Comparison of ENCODE assay signal across 9 mouse cellular contexts in the genomic region with DNA sequence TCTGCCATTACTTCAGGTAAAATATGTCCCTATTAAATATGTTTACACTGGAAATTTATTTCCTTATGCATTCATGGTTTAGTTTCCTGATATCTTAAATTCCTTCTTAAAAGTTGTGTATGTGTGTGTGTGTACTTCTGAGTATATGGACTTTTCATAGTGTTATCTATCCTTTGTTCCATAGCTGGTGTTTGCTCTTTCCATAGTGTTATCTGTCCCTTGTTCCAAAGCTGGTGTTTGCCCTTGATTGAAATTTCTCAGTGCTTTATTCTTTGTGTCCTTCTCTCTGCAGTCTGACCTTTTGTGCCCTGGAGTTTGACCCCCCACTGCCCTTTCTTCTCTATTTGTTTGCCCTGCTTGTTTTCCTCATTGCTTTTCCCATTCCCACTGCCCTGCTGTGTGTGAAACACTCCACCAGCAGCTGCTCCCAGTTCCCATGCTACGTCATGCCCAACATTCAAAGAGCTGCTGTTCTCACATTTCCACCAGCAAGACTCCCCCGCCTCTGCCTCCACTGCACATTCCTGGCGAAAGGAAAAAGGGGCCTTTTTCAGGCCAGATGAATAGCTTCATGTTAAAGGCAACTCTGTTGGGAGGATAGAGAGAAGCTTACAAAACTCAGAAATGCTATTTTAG.
A peak's percentile ranks its signal among the peaks of the same experiment; 100 is the strongest.
DNase-seq lines count a peak whose midpoint lies in the region; ATAC-seq and TF ChIP-seq lines count a peak whose summit lies in the region.
"Had no signal": no experiment of that assay in that cellular context is flagged by ENCODE, and none has a peak within 500 bp of the region (broad histone marks: within the 10 kb centered on the region; RNA-seq: fewer than 3 reads in every experiment).

No protein-coding gene starts in this region.

- H3K4me1 ChIP-seq in kidney, embryonic 14.5 days (ENCODE audit: control insufficient read depth, insufficient read depth, low read length) = no peaks in the 10 kb centered on the region
- no peaks in the 10 kb centered on the region for H3K4me1 ChIP-seq in forebrain, postnatal 0 days (ENCODE audit: insufficient read depth)
- H3K4me1 ChIP-seq in liver, embryonic 15.5 days (replicated peaks) = no peaks in the 10 kb centered on the region
- no peaks in the 10 kb centered on the region for H3K4me1 ChIP-seq in neural tube, embryonic 13.5 days (replicated peaks)

- H3K9me3 ChIP-seq in kidney, embryonic 14.5 days (ENCODE audit: control insufficient read depth, low read length) = no peaks in the 10 kb centered on the region
- H3K9me3 ChIP-seq in forebrain, postnatal 0 days (ENCODE audit: low read length) = no peaks in the 10 kb centered on the region
- no peaks in the 10 kb centered on the region for H3K9me3 ChIP-seq in liver, embryonic 15.5 days (replicated peaks)
- H3K9me3 ChIP-seq in neural tube, embryonic 13.5 days = no peaks in the 10 kb centered on the region

- WGBS in kidney, embryonic 14.5 days = 28% methylated on average over 3 of the region's 3 CpGs
- WGBS in forebrain, postnatal 0 days = 26% methylated on average over 3 of the region's 3 CpGs
- 40% methylated on average over 3 of the region's 3 CpGs for WGBS in liver, embryonic 15.5 days (ENCODE audit: insufficient replicate concordance)
- WGBS in neural tube, embryonic 13.5 days = 21% methylated on average over 3 of the region's 3 CpGs

- no peak for DNase-seq in kidney, adult 11 months
- DNase-seq in forebrain, postnatal 0 days = peak; percentile 22
- DNase-seq in layer of hippocampus, adult 2 months (ENCODE audit: low spot score in 2 of 2) = peak; percentile 11 to 26
- no peak for DNase-seq in thymus, postnatal 4 days
- DNase-seq in B cell, adult 2 months = no peak

- no peak overlapping the region for H3K9ac ChIP-seq in kidney, embryonic 14.5 days (ENCODE audit: low read depth, low read length)
- H3K9ac ChIP-seq in forebrain, postnatal 0 days = no peak overlapping the region
- H3K9ac ChIP-seq in liver, embryonic 15.5 days = no peak overlapping the region
- H3K9ac ChIP-seq in neural tube, embryonic 13.5 days = no peak overlapping the region

- H3K36me3 ChIP-seq in kidney, embryonic 14.5 days (ENCODE audit: control insufficient read depth, insufficient read depth, low read length) = no peaks in the 10 kb centered on the region
- no peaks in the 10 kb centered on the region for H3K36me3 ChIP-seq in forebrain, postnatal 0 days (ENCODE audit: insufficient read depth)
- H3K36me3 ChIP-seq in liver, embryonic 15.5 days (replicated peaks) = no peaks in the 10 kb centered on the region
- H3K36me3 ChIP-seq in neural tube, embryonic 13.5 days = no peaks in the 10 kb centered on the region

- peak; percentile 95; the same call in 1 of the 2 replicates for ATAC-seq in kidney, embryonic 14.5 days (ENCODE audit: low FRiP score, low TSS enrichment)
- peak; percentile 84 for ATAC-seq in forebrain, postnatal 0 days
- peak; percentile 34; the same call in 1 of the 2 replicates for ATAC-seq in liver, embryonic 15.5 days (ENCODE audit: insufficient read depth)
- peak; percentile 85 for ATAC-seq in neural tube, embryonic 13.5 days (ENCODE audit: low read depth)

- no peaks in the 10 kb centered on the region for H3K27me3 ChIP-seq in kidney, embryonic 14.5 days (ENCODE audit: control insufficient read depth, insufficient read depth, low read length)
- H3K27me3 ChIP-seq in forebrain, postnatal 0 days (ENCODE audit: insufficient read depth, low read length) = no peaks in the 10 kb centered on the region
- no peaks in the 10 kb centered on the region for H3K27me3 ChIP-seq in liver, embryonic 15.5 days
- H3K27me3 ChIP-seq in neural tube, embryonic 13.5 days = no peaks in the 10 kb centered on the region
- H3K27me3 ChIP-seq: CH12.LX had no signal

- H3K27ac ChIP-seq in kidney, embryonic 14.5 days (ENCODE audit: low read depth, low read length) = no peak overlapping the region
- H3K27ac ChIP-seq in forebrain, postnatal 0 days (ENCODE audit: low read depth, low read length) = no peak overlapping the region
- 0 out of 2 replicates have a peak overlapping the region, but pooled peaks have one; percentile 2 for H3K27ac ChIP-seq in layer of hippocampus, adult 2 months
- H3K27ac ChIP-seq in liver, embryonic 15.5 days (replicated peaks) = no peak overlapping the region
- H3K27ac ChIP-seq in neural tube, embryonic 13.5 days (replicated peaks) = no peak overlapping the region

- H3K4me2 ChIP-seq in kidney, embryonic 14.5 days (replicated peaks; ENCODE audit: low read depth, low read length) = no peak overlapping the region
- no peak overlapping the region for H3K4me2 ChIP-seq in forebrain, postnatal 0 days (ENCODE audit: low read depth)
- H3K4me2 ChIP-seq in liver, embryonic 15.5 days = no peak overlapping the region
- no peak overlapping the region for H3K4me2 ChIP-seq in neural tube, embryonic 13.5 days

- TF ChIP-seq CTCF in forebrain, postnatal 0 days (IDR thresholded peaks at IDR 0.05; ENCODE audit: low read depth) = no peak
- no peak for TF ChIP-seq CTCF in layer of hippocampus, adult 2 months (conservative IDR thresholded peaks at IDR 0.05)

- H3K4me3 ChIP-seq in kidney, embryonic 14.5 days (ENCODE audit: low read length) = no peak overlapping the region
- H3K4me3 ChIP-seq in forebrain, postnatal 0 days (ENCODE audit: low read depth, low read length) = no peak overlapping the region
- H3K4me3 ChIP-seq in layer of hippocampus, adult 2 months = no peak overlapping the region
- H3K4me3 ChIP-seq in liver, embryonic 15.5 days (replicated peaks) = no peak overlapping the region
- no peak overlapping the region for H3K4me3 ChIP-seq in neural tube, embryonic 13.5 days

Comparison
In these comparisons a context has a peak if more than half of its experiments do, and no peak if none do; other contexts are left out.
1. ATAC-seq: peak in every context shown above with its lines; median percentile 95 in kidney, embryonic 14.5 days; 85 in neural tube, embryonic 13.5 days; 84 in forebrain, postnatal 0 days; 34 in liver, embryonic 15.5 days.
2. DNase-seq: peak in forebrain, postnatal 0 days (single experiment) and layer of hippocampus, adult 2 months (2 of 2); none in kidney, adult 11 months (single experiment), thymus, postnatal 4 days (single experiment) and B cell, adult 2 months (0 of 2).